Mouse (Mus musculus) monocyte, adult 2 months (primary cell): ENCODE measurements at regions not wholly inside any gene's neighbourhood (a gene's known extent, or its start where the extent isn't known, plus 50 kb on each side); places are given as distances from the start of the nearest gene placed in this dataset.
"Not testable (repeated sequence)": the region's sequence is repeated elsewhere in the genome, so short reads cannot be mapped to it uniquely, and the experiment has no call there.

ENCODE experiments used
- DNase-seq, 2 experiments: peaks; one replicate each; pipeline ENCODE4 v3.0.0; 2022; ENCODE audit warnings: low spot score in 2 of 2, low read depth in 1 of 2

DNA sequence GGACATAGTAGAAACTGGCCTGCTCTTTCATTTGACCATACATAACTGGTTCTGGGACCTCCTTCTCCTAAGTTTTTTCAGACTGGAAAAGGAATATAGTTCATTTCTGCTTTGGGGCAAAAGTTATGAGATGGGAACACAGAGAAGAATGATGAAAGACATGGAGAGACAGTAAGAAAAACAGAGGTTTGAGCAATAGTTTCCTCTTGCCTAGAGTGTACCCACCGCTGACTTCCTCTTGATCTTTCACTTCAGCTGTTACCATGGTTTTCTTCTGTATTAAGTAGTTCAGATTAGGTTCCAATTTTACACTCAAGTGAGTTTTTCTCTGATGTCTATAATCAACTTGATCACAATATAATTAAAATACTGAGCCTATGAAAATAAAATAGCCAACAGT is 120.7 kb upstream of the Thrb start:
- DNase-seq: no peak

DNA sequence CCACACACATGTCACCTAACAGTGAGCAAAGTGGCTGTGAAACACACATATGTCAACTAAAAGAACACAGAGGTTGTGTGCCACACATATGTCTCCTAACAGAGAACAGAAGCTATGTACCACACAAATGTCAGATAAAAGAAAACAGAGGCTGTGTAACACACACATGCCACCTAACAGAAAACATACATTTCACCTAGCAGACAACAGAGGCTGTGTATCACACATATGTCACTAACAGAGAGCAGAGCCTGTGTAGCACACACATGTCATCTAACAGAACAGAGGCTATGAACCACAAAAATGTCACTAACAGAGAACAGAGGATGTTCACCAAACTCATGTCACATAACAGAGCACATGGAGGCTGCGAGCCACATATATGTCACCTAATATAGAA is 103.6 kb upstream of the Thrb start:
- no peak for DNase-seq

DNA sequence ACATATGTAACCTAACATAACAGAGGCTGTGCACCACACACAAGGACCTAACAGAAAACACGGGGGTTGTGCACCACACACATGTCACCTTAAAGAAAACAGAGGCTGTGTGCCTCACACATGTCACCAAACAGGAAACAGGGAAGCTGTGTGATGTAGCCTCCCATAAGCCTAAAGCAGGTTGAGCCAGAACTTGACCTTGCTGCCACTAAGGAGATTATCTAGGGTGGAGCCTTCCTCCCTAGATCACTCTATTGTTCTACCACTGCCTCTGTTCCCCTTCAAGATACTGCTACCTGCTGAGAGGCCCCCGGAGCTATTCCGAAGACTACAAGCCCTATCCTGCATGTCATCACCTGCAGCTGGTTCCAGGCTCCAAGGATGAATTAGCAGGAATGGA is 100.1 kb upstream of the Thrb start:
- DNase-seq: not testable (repeated sequence)

DNA sequence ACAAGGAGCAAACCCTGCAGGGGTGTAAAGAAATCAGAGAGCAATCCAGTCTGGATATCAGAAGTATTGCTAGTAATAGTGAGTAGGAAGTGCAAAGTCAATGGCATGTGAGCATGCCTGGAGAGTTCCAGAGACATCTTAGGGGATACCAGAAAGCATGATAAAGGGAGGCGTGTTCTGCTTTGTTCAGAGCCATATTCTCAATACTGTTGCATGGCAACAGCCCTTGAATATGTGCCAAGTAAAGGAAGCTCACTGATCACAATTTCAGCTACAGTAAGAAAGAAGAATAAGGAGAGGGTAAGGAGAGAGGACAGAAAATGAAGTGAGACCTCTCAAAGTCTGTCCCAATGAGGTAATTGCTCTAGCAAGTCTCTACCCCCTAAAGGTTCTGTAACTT is 92.1 kb upstream of the Thrb start:
- DNase-seq: no peak

DNA sequence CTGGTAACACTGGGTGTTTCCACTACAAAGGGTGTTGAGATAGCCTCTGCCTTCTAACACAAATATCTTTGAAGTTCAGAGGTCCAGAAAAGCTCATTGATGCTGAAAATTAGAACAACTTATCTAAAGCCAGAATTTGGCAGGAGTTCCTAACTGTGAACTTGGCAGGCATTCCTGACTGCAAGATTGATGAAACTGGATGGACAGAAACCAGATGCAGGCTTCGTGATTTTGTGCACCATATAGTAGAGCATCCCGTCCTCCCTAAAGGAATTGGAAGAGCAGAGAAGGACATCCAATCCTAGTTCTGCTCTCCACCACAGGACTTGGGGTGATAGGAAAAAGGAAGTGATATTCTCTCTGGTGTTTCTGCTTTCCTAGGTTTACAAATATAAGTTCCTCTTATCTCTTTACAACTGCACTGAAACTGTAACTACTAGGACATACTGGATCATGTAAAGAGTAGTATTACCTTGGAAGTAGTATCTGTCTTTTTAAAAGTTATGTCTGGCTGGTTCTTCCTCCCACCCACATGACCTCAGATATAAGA is 90.9 kb upstream of the Thrb start:
- no peak for DNase-seq

DNA sequence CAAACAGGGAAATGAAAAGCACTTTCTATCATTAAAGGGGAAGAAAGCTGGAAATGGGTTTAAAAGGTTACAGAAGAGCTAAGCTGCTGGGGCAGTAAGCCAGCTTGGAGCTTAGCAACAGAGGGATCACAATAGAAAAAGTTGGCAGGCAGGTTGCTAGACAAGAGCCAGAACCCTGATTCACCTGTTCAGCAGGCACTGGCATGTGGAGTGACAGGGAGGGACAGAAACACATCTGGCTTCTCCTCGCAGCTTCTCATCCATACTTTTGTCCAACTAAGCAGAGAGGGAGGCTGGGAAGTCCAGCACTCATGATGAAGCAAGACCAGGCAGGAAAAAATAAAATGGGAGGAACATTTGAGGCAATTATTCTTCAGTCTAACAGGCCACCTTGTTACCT is 81.3 kb upstream of the Thrb start:
- no peak for DNase-seq

DNA sequence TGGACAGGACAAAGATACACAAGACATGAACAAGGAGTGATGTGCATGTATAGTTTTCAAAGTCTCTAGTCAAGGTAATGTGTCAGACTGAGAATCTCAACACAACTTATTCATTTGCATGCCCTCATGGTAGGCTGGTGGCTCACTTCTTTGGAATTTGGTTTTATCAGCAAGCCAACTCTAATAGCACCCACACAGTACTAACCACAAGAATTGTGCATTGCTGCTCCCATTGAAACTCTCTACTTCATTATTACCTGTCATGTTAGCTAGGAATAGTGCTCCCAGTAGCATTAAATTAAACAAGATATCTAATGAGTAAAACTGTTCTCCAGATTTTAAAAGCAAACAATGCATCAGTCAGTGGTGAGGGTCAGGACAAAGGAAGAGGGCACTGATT is 70.5 kb upstream of the Thrb start:
- DNase-seq: no peak

DNA sequence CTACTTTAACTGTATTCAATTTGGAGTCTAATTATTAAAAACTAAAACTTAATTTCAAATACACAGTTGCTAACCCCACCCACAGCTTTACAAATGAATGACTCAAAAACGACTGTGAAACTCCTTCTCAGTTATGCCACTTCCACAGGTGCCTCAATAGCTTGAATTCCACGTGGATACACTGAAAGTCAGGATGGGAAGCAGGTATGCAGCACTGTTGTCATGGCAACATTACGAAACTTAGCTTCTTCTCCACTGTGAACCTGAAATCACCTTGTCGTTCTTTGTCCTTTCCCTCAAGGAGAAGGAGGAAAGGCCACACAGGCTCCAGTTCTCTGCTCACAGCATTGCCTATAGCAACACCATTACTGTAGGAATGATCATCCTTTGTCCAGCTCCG is 60.5 kb upstream of the Thrb start:
- DNase-seq: no peak

DNA sequence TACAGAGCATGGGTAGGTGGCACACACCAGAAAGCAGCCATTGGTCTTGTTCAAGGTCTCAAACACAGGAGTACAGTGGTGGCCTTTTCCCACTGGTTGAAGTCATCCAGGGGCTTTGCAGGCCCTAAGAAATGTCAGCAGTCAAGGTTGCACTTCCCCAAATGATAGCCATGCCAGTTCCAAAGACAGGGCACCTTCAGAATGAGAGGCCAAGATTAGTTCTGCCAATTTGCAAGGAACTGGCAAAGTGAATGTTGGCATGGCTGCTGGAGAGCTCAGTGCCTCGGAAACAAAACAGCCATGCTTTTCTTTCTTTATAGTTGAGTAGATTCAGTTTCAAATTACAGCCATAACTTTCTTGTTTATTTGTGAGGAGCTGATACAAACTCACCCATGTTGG is 57.7 kb upstream of the Thrb start:
- no peak for DNase-seq

DNA sequence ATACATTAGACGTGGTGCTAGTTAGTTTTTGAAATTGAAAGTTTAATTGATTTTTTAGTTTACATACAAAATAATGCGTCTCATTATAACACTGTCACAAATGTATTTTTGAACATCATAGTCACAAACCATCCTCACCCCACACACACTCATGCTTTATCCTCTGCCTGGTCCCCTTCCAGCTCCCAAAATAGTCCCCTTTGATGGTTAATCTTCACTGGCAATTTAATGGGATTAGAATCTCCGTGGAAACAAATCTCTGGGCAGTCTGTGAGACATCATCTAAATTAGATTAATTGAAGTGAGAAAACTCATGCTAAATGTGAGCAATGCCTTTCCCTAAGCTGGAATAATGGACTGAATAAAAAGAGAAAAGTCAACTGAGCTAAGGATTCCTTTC is 54.0 kb upstream of the Thrb start:
- no peak for DNase-seq

DNA sequence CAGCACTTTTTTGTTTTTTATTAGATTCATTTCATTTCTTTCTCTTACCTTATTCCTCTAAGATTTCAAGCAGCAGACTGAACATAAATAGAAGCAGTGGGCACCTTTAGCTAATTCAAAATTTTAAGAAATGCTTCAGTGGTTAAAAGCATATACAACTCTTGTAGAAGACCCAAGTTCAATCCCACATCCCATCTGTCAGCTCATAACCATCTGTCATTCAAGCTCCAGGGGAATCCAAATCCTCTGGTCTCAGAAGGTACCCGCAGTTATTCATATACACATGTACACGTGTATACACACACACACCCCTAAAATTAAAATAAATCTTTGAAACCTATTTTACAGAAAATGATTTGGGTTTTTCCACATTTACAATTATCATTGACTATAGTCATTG is 52.9 kb upstream of the Thrb start:
- DNase-seq: no peak
